Mouse (Mus musculus) CH12.LX (cell line): Measurements from ENCODE around the gene Ttl. TPM values are rescaled to one million over a fixed set of nuclear protein-coding genes. Genes with fewer than 3 reads are reported as not detected.

Experiments used
- DNase-seq: peaks from one replicate; pipeline ENCODE4 v3.0.0-alpha.2; 2013; ENCODE audit errors: extremely low read depth
- H3K27ac ChIP-seq: 2 replicates; pipeline ENCODE4 v1.5.1; 2012; ENCODE audit warnings: low read depth, mild to moderate bottlenecking, control low read depth, moderate library complexity; ENCODE audit not compliant: insufficient read depth
- H3K27me3 ChIP-seq: replicated peaks from 2 replicates; pipeline ENCODE3; 2012; ENCODE audit warnings: inconsistent platforms
- H3K36me3 ChIP-seq, 2 experiments: replicated peaks in 1 of 2; 2 replicates each; pipeline versions ENCODE3 to v1.6.1; 2012; ENCODE audit warnings: inconsistent platforms in 1 of 2, low read length in 1 of 2, mild to moderate bottlenecking in 1 of 2, mixed read lengths in 1 of 2, moderate library complexity in 1 of 2; ENCODE audit not compliant: control insufficient read depth in 1 of 2, insufficient read depth in 1 of 2
- H3K4me1 ChIP-seq, 2 experiments: 2 replicates each; pipeline ENCODE4 v1.6.1; 2012; ENCODE audit warnings: inconsistent platforms in 1 of 2, moderate library complexity in 1 of 2; ENCODE audit not compliant: insufficient read depth in 2 of 2, control insufficient read depth in 1 of 2
- H3K4me2 ChIP-seq: 2 replicates; pipeline ENCODE4 v1.6.1; 2012; ENCODE audit warnings: low read depth, mild to moderate bottlenecking, control low read depth; ENCODE audit not compliant: poor library complexity, insufficient read depth, severe bottlenecking
- H3K4me3 ChIP-seq, 3 experiments: fragments of 150-350 bp in 1 of 3; sonication (generic) in 1 of 3; replicated peaks in 1 of 3; 2 replicates each; pipeline versions ENCODE3 to v1.5.1; 2011 to 2012; ENCODE audit warnings: low read depth in 2 of 3, low read length in 2 of 3, mild to moderate bottlenecking in 2 of 3, moderate library complexity in 2 of 3, control low read depth in 1 of 3, improper control_type of control experiment in 1 of 3, inconsistent platforms in 1 of 3, mixed read lengths in 1 of 3; ENCODE audit not compliant: poor library complexity in 1 of 3
- H3K79me2 ChIP-seq: replicated peaks from 2 replicates; pipeline ENCODE4 v1.6.1; 2012; ENCODE audit warnings: mild to moderate bottlenecking, moderate library complexity; ENCODE audit not compliant: control insufficient read depth, poor library complexity, insufficient read depth, severe bottlenecking; ENCODE audit errors: extremely low read depth
- H3K9ac ChIP-seq: 2 replicates; pipeline ENCODE4 v1.6.1; 2012; ENCODE audit warnings: low read depth, mild to moderate bottlenecking, control low read depth, moderate library complexity; ENCODE audit not compliant: insufficient read depth
- H3K9me3 ChIP-seq: replicated peaks from 2 replicates; pipeline ENCODE3; 2012; ENCODE audit warnings: low read length, inconsistent platforms, mixed read lengths
- BHLHE40 ChIP-seq: IDR thresholded peaks from 2 replicates; pipeline ENCODE4 v1.6.1; 2011; ENCODE audit warnings: mild to moderate bottlenecking, low read depth, low read length, improper control_type of control experiment
- CTCF ChIP-seq, 2 experiments: IDR thresholded peaks in 1 of 2; conservative IDR thresholded peaks in 1 of 2; 2 replicates each; pipeline ENCODE4 v1.5.1; 2011 to 2012; ENCODE audit warnings: low read depth in 2 of 2, low read length in 2 of 2, improper control_type of control experiment in 1 of 2, inconsistent platforms in 1 of 2, mild to moderate bottlenecking in 1 of 2, moderate library complexity in 1 of 2
- E2F4 ChIP-seq: IDR thresholded peaks from 2 replicates; pipeline ENCODE4 v1.6.1; 2011; ENCODE audit warnings: low read depth, low read length, improper control_type of control experiment; ENCODE audit not compliant: insufficient replicate concordance
- EP300 ChIP-seq: IDR thresholded peaks from 2 replicates; pipeline ENCODE4 v1.6.1; 2011; ENCODE audit warnings: low read length, improper control_type of control experiment
- ETS1 ChIP-seq: conservative IDR thresholded peaks from 2 replicates; pipeline ENCODE4 v1.6.1; 2012; ENCODE audit warnings: low read depth, mild to moderate bottlenecking, inconsistent platforms, low read length, improper control_type of control experiment, moderate library complexity
- HCFC1 ChIP-seq: IDR thresholded peaks from 2 replicates; pipeline ENCODE4 v1.6.1; 2012; ENCODE audit warnings: low read depth, mild to moderate bottlenecking, inconsistent platforms, low read length, improper control_type of control experiment
- IRF4 ChIP-seq: IDR thresholded peaks from 2 replicates; pipeline ENCODE4 v1.6.1; 2014; ENCODE audit warnings: low read depth, mild to moderate bottlenecking, inconsistent platforms, low read length, improper control_type of control experiment
- JUN ChIP-seq: IDR thresholded peaks from 2 replicates; pipeline ENCODE4 v1.6.1; 2011; ENCODE audit warnings: low read depth, mild to moderate bottlenecking, low read length, improper control_type of control experiment, moderate library complexity; ENCODE audit not compliant: insufficient read depth
- JUND ChIP-seq: conservative IDR thresholded peaks from 2 replicates; pipeline ENCODE4 v1.6.1; 2011; ENCODE audit warnings: low read depth, low read length, improper control_type of control experiment
- KAT2A ChIP-seq: IDR thresholded peaks from 2 replicates; pipeline ENCODE4 v1.6.1; 2012; ENCODE audit warnings: low read length, improper control_type of control experiment, inconsistent platforms; ENCODE audit not compliant: insufficient replicate concordance
- MAFK ChIP-seq: IDR thresholded peaks from 2 replicates; pipeline ENCODE4 v1.6.1; 2011; ENCODE audit warnings: low read length, improper control_type of control experiment; ENCODE audit not compliant: insufficient replicate concordance
- MAZ ChIP-seq: IDR thresholded peaks from 2 replicates; pipeline ENCODE4 v1.6.1; 2012; ENCODE audit warnings: low read depth, mild to moderate bottlenecking, inconsistent platforms, low read length, improper control_type of control experiment, moderate library complexity
- MEF2A ChIP-seq: IDR thresholded peaks from 2 replicates; pipeline ENCODE4 v1.6.1; 2014; ENCODE audit warnings: low read depth, mild to moderate bottlenecking, inconsistent platforms, low read length, improper control_type of control experiment, borderline replicate concordance
- MXI1 ChIP-seq: IDR thresholded peaks from 2 replicates; pipeline ENCODE4 v1.6.1; 2011; ENCODE audit warnings: mild to moderate bottlenecking, low read depth, low read length, improper control_type of control experiment
- MYC ChIP-seq: IDR thresholded peaks from 2 replicates; pipeline ENCODE4 v1.6.1; 2011; ENCODE audit warnings: low read depth, mild to moderate bottlenecking, improper control_type of control experiment, low read length
- NELFE ChIP-seq: IDR thresholded peaks from 2 replicates; pipeline ENCODE4 v1.6.1; 2011; ENCODE audit warnings: low read depth, low read length, improper control_type of control experiment
- POLR2A ChIP-seq: IDR thresholded peaks from 2 replicates; pipeline ENCODE4 v1.6.1; 2011; ENCODE audit warnings: low read depth, mild to moderate bottlenecking, improper control_type of control experiment, low read length
- USF2 ChIP-seq: conservative IDR thresholded peaks from 2 replicates; pipeline ENCODE4 v1.6.1; 2011; ENCODE audit warnings: low read depth, low read length, improper control_type of control experiment
- ZC3H11A ChIP-seq: IDR thresholded peaks from 2 replicates; pipeline ENCODE4 v1.6.1; 2012; ENCODE audit warnings: low read depth, mild to moderate bottlenecking, inconsistent platforms, low read length, improper control_type of control experiment
- ZMIZ1 ChIP-seq: IDR thresholded peaks from 2 replicates; pipeline ENCODE4 v1.6.1; 2012; ENCODE audit warnings: low read depth, mild to moderate bottlenecking, inconsistent platforms, low read length, improper control_type of control experiment
- dilution Hi-C: fragments of 300-500 bp; cut with MboI; formaldehyde crosslinking; loops from 2 replicates; pipeline ENCODE4 v1.14.3; 2020; ENCODE audit warnings: low sequenced_read_pairs; ENCODE audit not compliant: extremely low pct_unique_long_range_greater_than_20kb, extremely low pct_ligation_motif_present
- in situ Hi-C: fragments of 300-500 bp; cut with MboI; formaldehyde crosslinking; loops from 3 replicates; pipeline ENCODE4 v1.14.3; 2019; ENCODE audit warnings: low sequenced_read_pairs, low pct_ligation_motif_present, low pct_unique_long_range_greater_than_20kb, mixed read lengths
- polyA plus RNA-seq: library from polyadenylated mRNA; unstranded; fragments of >175 nt; gene quantifications from 2 replicates; pipeline ENCODE4 v1.2.1, GENCODE M21; 2012; ENCODE audit warnings: low read depth; ENCODE audit not compliant: insufficient read length
- total RNA-seq, 2 experiments: library from RNA; depleted of rRNA; stranded (reverse); fragments of 300-350 nt in 1 of 2; fragments of >200 nt in 1 of 2; gene quantifications; 2 replicates each; pipeline ENCODE4 v1.2.3; 2012 to 2014

The Ttl gene
- total and polyA plus RNA-seq, 3 experiments = 1.8 to 2.9 (median 2.7) TPM

DNA sequence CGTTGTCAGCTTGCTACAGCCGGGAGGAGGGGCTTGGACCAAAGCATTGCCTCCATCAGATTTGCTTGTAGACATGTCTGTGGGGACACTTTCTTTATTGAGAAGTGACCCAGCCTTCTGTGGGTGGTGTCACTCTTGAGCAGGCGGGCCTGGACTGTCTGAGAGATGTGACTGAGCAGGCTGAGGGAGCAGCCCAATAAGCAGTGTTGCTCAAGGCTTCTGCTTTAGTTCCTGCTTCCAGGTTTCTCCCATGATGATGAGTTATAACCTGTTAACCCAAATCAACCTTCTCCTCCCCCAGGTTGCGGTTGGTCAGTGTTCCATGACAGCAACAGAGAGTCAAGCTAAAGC, 18.9 kb upstream of the Ttl start:
- no peak overlapping the region for H3K4me2 ChIP-seq
- no peaks in the 10 kb centered on the region for H3K27me3 ChIP-seq
- TF ChIP-seq ZC3H11A = no peak
- TF ChIP-seq MAFK = no peak
- TF ChIP-seq POLR2A = no peak
- no peak for TF ChIP-seq ETS1
- TF ChIP-seq BHLHE40 = no peak
- no peak for TF ChIP-seq NELFE
- DNase-seq = no peak
- in situ Hi-C loops = no loop called here
- no peaks in the 10 kb centered on the region for H3K36me3 ChIP-seq
- no peak overlapping the region for H3K9ac ChIP-seq
- no peaks in the 10 kb centered on the region for H3K4me1 ChIP-seq
- no peaks in the 10 kb centered on the region for H3K9me3 ChIP-seq
- H3K79me2 ChIP-seq = no peaks in the 10 kb centered on the region
- dilution Hi-C loops = no loop called here
- H3K27ac ChIP-seq = no peak overlapping the region
- no peak overlapping the region for H3K4me3 ChIP-seq

DNA sequence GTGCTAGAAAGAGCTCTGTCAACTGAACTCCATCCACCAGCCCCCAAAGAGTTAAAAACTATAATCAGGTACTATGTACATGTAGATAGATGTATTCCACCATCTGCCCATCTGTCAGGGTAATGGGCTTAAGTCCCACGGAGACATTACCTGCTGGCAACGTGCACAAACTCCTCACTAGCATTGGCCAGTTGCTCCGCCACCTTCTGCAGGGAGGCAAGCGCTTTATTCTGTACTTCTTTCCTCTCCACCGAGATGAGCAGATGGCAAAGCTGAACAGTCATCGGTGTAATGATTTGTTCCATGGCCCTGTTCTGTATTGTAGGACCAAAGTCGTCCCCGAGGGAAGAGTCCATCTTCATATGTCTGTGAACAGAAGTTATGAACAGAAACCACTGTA, 17.9 kb upstream of the Ttl start, which contains the start of gene Vinac1:
TSS of gene Vinac1 (minus strand) at position 362 of the 400 bp plus-strand sequence.
- Histone ChIP-seq H3K27ac (no peak within 1 kb of the TSS), H3K79me2 (no peaks in the 10 kb centered on the region), H3K9ac (no peak within 1 kb of the TSS), H3K4me3 (no peak within 1 kb of the TSS), H3K4me2 (no peak within 1 kb of the TSS), H3K9me3 (no peaks in the 10 kb centered on the region), H3K4me1 (no peaks in the 10 kb centered on the region; a peak in 1 of 4 replicates), H3K27me3 (no peaks in the 10 kb centered on the region), H3K36me3 (no peaks in the 10 kb centered on the region)
- in situ Hi-C loops (no loop called here), dilution Hi-C loops (no loop called here)
- no peak for TF ChIP-seq JUND
- TF ChIP-seq CTCF (conservative IDR thresholded peaks at IDR 0.05 in 1 of 2, IDR thresholded peaks at IDR 0.05 in 1 of 2; ENCODE audit: low read depth in 2 of 2, low read length in 2 of 2) = no peak
- TF ChIP-seq KAT2A = no peak
- no peak for TF ChIP-seq USF2
- TF ChIP-seq MAFK = no peak
- TF ChIP-seq ZMIZ1 = no peak
- DNase-seq = no peak

DNA sequence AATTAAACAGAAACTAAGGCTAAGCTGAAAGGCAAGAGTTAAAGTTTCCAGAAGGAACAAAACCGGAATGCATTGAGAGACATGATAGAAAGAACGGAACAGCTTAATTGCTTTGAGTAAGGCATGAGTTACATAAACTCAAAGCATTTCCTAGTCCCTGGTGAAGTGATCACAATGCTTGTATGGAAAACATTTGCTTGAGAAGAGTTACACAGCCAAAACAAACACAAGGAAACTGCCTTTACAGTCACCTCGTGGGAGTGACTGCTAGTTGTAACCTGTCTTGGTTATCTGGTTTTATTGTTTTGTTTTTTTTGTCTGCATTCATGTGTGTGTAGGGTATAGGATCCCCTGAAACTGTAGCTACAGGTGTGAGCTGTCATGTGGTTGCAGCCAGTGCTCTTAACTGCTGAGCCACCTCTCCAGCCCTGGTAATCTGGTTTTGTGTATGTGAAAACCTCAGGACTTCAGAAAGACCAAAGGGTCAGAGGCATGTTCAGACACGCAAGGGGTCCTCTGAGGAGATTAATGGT, 13.2 kb upstream of the Ttl start:
- TF ChIP-seq HCFC1 = no peak
- TF ChIP-seq MAZ = no peak
- TF ChIP-seq IRF4 = no peak
- TF ChIP-seq JUN = no peak
- no peak for TF ChIP-seq E2F4
- TF ChIP-seq MEF2A = no peak
- TF ChIP-seq MXI1 = no peak
- no peak for TF ChIP-seq MAFK
- no peak for TF ChIP-seq ZMIZ1
- no peak for TF ChIP-seq EP300
- no peak for TF ChIP-seq BHLHE40
- no peak for TF ChIP-seq MYC
- TF ChIP-seq, all 38 proteins: peak for 0
- H3K79me2 ChIP-seq = no peaks in the 10 kb centered on the region

More for the DNA sequence above, 13.2 kb upstream of the Ttl start:
- no peak overlapping the region for H3K27ac ChIP-seq
- no peak for DNase-seq
- dilution Hi-C loops = no loop called here
- no peak overlapping the region for H3K4me3 ChIP-seq
- in situ Hi-C loops = no loop called here
- H3K9ac ChIP-seq = no peak overlapping the region
- no peak overlapping the region for H3K4me2 ChIP-seq
- H3K9me3 ChIP-seq = peaks cover 5% of the 10 kb centered on the region
- H3K27me3 ChIP-seq = no peaks in the 10 kb centered on the region
- H3K4me1 ChIP-seq = no peaks in the 10 kb centered on the region; a peak in 1 of 4 replicates
- no peaks in the 10 kb centered on the region for H3K36me3 ChIP-seq
